Mouse (Mus musculus) stomach, embryonic 15.5 days (tissue): ENCODE results near the gene Cbx7. TPM values are rescaled to one million over a fixed set of nuclear protein-coding genes. Genes with fewer than 3 reads are reported as not detected.

Experiments used
- ATAC-seq: fragments of 200-750 bp; cut with Nextera tagmentation; 2 replicates; pipeline ENCODE4 v1.8.0; 2017; ENCODE audit warnings: low read depth, moderate number of reproducible peaks, moderate TSS enrichment; ENCODE audit not compliant: insufficient read depth, low FRiP score
- H3K27ac ChIP-seq: fragments of 300-500 bp; sonication (generic); 2 replicates; pipeline ENCODE4 v1.5.1; 2015; ENCODE audit warnings: mild to moderate bottlenecking, inconsistent platforms
- H3K27me3 ChIP-seq: fragments of 300-500 bp; sonication (generic); replicated peaks from 2 replicates; pipeline ENCODE4 v1.6.1; 2015; ENCODE audit warnings: inconsistent platforms
- H3K36me3 ChIP-seq: fragments of 300-500 bp; sonication (generic); 2 replicates; pipeline ENCODE4 v1.6.1; 2015; ENCODE audit warnings: inconsistent platforms
- H3K4me1 ChIP-seq: fragments of 300-500 bp; sonication (generic); 2 replicates; pipeline ENCODE4 v1.6.1; 2015; ENCODE audit warnings: inconsistent platforms
- H3K4me2 ChIP-seq: fragments of 300-500 bp; sonication (generic); 2 replicates; pipeline ENCODE4 v1.6.1; 2015; ENCODE audit warnings: mild to moderate bottlenecking, inconsistent platforms
- H3K4me3 ChIP-seq: fragments of 300-500 bp; sonication (generic); replicated peaks from 2 replicates; pipeline ENCODE4 v1.5.1; 2015; ENCODE audit warnings: inconsistent platforms
- H3K9ac ChIP-seq: fragments of 300-500 bp; sonication (generic); 2 replicates; pipeline ENCODE4 v1.6.1; 2015; ENCODE audit warnings: inconsistent platforms
- H3K9me3 ChIP-seq: fragments of 300-500 bp; sonication (generic); 2 replicates; pipeline ENCODE4 v1.6.1; 2016; ENCODE audit warnings: inconsistent platforms
- WGBS: fragments of 180-500 bp; shearing (Covaris S2); methylation state at CpG from one replicate; pipeline ENCODE4 v1.1.7; 2015; 5-methylcytosine and 5-hydroxymethylcytosine counted together
- polyA plus RNA-seq: library from polyadenylated mRNA; unstranded; fragments of >200 nt; fragmentation: Nextera tagmentation; extraction: Ambion mirVana; gene quantifications from 2 replicates; pipeline ENCODE4 v1.2.1, GENCODE M21; 2015

Cbx7 gene
- polyA plus RNA-seq, 1 experiment from 2014 or later, result 4.9 TPM

GRCm38 (mm10) chr15:79997988-79998387 is 27.1 kb upstream of the Cbx7 start:
- Histone ChIP-seq H3K36me3 (no peaks in the 10 kb centered on the region), H3K4me3 (no peak overlapping the region), H3K27me3 (no peaks in the 10 kb centered on the region), H3K9me3 (no peaks in the 10 kb centered on the region), H3K9ac (no peak overlapping the region), H3K4me1 (no peaks in the 10 kb centered on the region), H3K4me2 (no peak overlapping the region), H3K27ac (no peak overlapping the region)
- ATAC-seq, result no peak
- 64% methylated on average over 3 of the region's 3 CpGs for WGBS

GRCm38 (mm10) chr15:79996781-79997180 is 25.9 kb upstream of the Cbx7 start:
- Histone ChIP-seq H3K4me2 (no peak overlapping the region), H3K4me3 (no peak overlapping the region), H3K9me3 (no peaks in the 10 kb centered on the region), H3K4me1 (no peaks in the 10 kb centered on the region), H3K27ac (no peak overlapping the region), H3K9ac (no peak overlapping the region), H3K36me3 (no peaks in the 10 kb centered on the region), H3K27me3 (no peaks in the 10 kb centered on the region)
- 90% methylated on average over 11 of the region's 11 CpGs for WGBS
- no peak for ATAC-seq

GRCm38 (mm10) chr15:79995552-79995951 is 24.6 kb upstream of the Cbx7 start:
- H3K9me3 ChIP-seq, result no peaks in the 10 kb centered on the region
- H3K9ac ChIP-seq, result no peak overlapping the region
- no peaks in the 10 kb centered on the region for H3K36me3 ChIP-seq
- no peak for ATAC-seq
- H3K27me3 ChIP-seq, result no peaks in the 10 kb centered on the region
- no peaks in the 10 kb centered on the region for H3K4me1 ChIP-seq
- no peak overlapping the region for H3K4me3 ChIP-seq
- H3K4me2 ChIP-seq, result no peak overlapping the region
- H3K27ac ChIP-seq, result no peak overlapping the region
- 90% methylated on average over 7 of the region's 7 CpGs for WGBS

- Histone ChIP-seq H3K27me3 (no peaks in the 10 kb centered on the region), H3K4me3 (no peak overlapping the region), H3K9me3 (no peaks in the 10 kb centered on the region), H3K4me2 (no peak overlapping the region), H3K27ac (no peak overlapping the region), H3K4me1 (no peaks in the 10 kb centered on the region), H3K36me3 (no peaks in the 10 kb centered on the region), H3K9ac (no peak overlapping the region)
- ATAC-seq, result no peak
- 76% methylated on average over 4 of the region's 4 CpGs for WGBS
Observed at GRCm38 (mm10) chr15:79994566-79994965, 23.6 kb upstream of the Cbx7 start.

- Histone ChIP-seq H3K4me1 (no peaks in the 10 kb centered on the region), H3K27ac (no peak overlapping the region), H3K27me3 (no peaks in the 10 kb centered on the region), H3K9me3 (no peaks in the 10 kb centered on the region), H3K9ac (no peak overlapping the region), H3K4me2 (no peak overlapping the region), H3K36me3 (no peaks in the 10 kb centered on the region), H3K4me3 (no peak overlapping the region)
- no peak for ATAC-seq
- 65% methylated on average over 8 of the region's 8 CpGs for WGBS
Observed at GRCm38 (mm10) chr15:79986182-79986581, 15.3 kb upstream of the Cbx7 start.

- WGBS, result 44% methylated on average over 11 of the region's 11 CpGs
Observed at GRCm38 (mm10) chr15:79985471-79985870, 14.6 kb upstream of the Cbx7 start.

GRCm38 (mm10) chr15:79984152-79984551 is 13.2 kb upstream of the Cbx7 start:
- ATAC-seq, result peak; percentile 92
- H3K27me3 ChIP-seq, result no peaks in the 10 kb centered on the region
- no peak overlapping the region for H3K4me3 ChIP-seq
- no peak overlapping the region for H3K4me2 ChIP-seq
- no peak overlapping the region for H3K9ac ChIP-seq
- no peaks in the 10 kb centered on the region for H3K4me1 ChIP-seq
- WGBS, result 9% methylated on average over 7 of the region's 7 CpGs
- H3K36me3 ChIP-seq, result no peaks in the 10 kb centered on the region
- H3K27ac ChIP-seq, result peak overlapping the region; percentile 61; the same call in 1 of the 2 replicates
- no peaks in the 10 kb centered on the region for H3K9me3 ChIP-seq

More at GRCm38 (mm10) chr15:79985471-79985870, 14.6 kb upstream of the Cbx7 start:
- Histone ChIP-seq H3K9me3 (no peaks in the 10 kb centered on the region), H3K4me1 (no peaks in the 10 kb centered on the region), H3K4me2 (no peak overlapping the region), H3K9ac (no peak overlapping the region), H3K4me3 (no peak overlapping the region), H3K36me3 (no peaks in the 10 kb centered on the region), H3K27ac (no peak overlapping the region), H3K27me3 (no peaks in the 10 kb centered on the region)
- ATAC-seq, result no peak

GRCm38 (mm10) chr15:79980716-79981115 is 9.8 kb upstream of the Cbx7 start:
- Histone ChIP-seq H3K36me3 (no peaks in the 10 kb centered on the region), H3K9me3 (no peaks in the 10 kb centered on the region), H3K27me3 (no peaks in the 10 kb centered on the region), H3K27ac (no peak overlapping the region), H3K9ac (no peak overlapping the region), H3K4me1 (no peaks in the 10 kb centered on the region), H3K4me2 (no peak overlapping the region), H3K4me3 (no peak overlapping the region)
- WGBS, result 70% methylated on average over 11 of the region's 11 CpGs
- no peak for ATAC-seq

GRCm38 (mm10) chr15:79972186-79972585 is 1.3 kb upstream of the Cbx7 start:
- no peak overlapping the region for H3K27ac ChIP-seq
- H3K4me3 ChIP-seq, result no peak overlapping the region
- H3K9me3 ChIP-seq, result no peaks in the 10 kb centered on the region
- no peaks in the 10 kb centered on the region for H3K27me3 ChIP-seq
- WGBS, result 95% methylated on average over 11 of the region's 11 CpGs
- H3K4me1 ChIP-seq, result no peaks in the 10 kb centered on the region
- H3K4me2 ChIP-seq, result no peak overlapping the region
- H3K36me3 ChIP-seq, result no peaks in the 10 kb centered on the region
- no peak overlapping the region for H3K9ac ChIP-seq
- no peak for ATAC-seq

- Histone ChIP-seq H3K9ac (no peak overlapping the region), H3K4me3 (no peak overlapping the region), H3K9me3 (no peaks in the 10 kb centered on the region), H3K27me3 (no peaks in the 10 kb centered on the region), H3K4me2 (no peak overlapping the region), H3K27ac (no peak overlapping the region), H3K4me1 (no peaks in the 10 kb centered on the region), H3K36me3 (no peaks in the 10 kb centered on the region)
- WGBS, result 94% methylated on average over 18 of the region's 18 CpGs
- no peak for ATAC-seq
Observed at GRCm38 (mm10) chr15:79970491-79970890, 428 bp downstream of the Cbx7 start.

- Histone ChIP-seq H3K4me2 (no peak overlapping the region), H3K9me3 (no peaks in the 10 kb centered on the region), H3K4me1 (no peaks in the 10 kb centered on the region), H3K4me3 (no peak overlapping the region), H3K27ac (no peak overlapping the region), H3K27me3 (no peaks in the 10 kb centered on the region), H3K36me3 (no peaks in the 10 kb centered on the region), H3K9ac (no peak overlapping the region)
- no peak for ATAC-seq
- WGBS, result 76% methylated on average over 6 of the region's 6 CpGs
Observed at GRCm38 (mm10) chr15:79967346-79967745, 3.6 kb downstream of the Cbx7 start.

- WGBS, result 58% methylated on average over 7 of the region's 7 CpGs
- no peak overlapping the region for H3K4me3 ChIP-seq
- no peak overlapping the region for H3K4me2 ChIP-seq
- no peaks in the 10 kb centered on the region for H3K36me3 ChIP-seq
- no peaks in the 10 kb centered on the region for H3K27me3 ChIP-seq
- H3K9ac ChIP-seq, result no peak overlapping the region
- H3K27ac ChIP-seq, result no peak overlapping the region
- ATAC-seq, result no peak
- no peaks in the 10 kb centered on the region for H3K4me1 ChIP-seq
- H3K9me3 ChIP-seq, result no peaks in the 10 kb centered on the region
Observed at GRCm38 (mm10) chr15:79964376-79964775, 6.5 kb downstream of the Cbx7 start.

GRCm38 (mm10) chr15:79962661-79963060 is 8.3 kb downstream of the Cbx7 start:
- Histone ChIP-seq H3K4me1 (no peaks in the 10 kb centered on the region), H3K27ac (no peak overlapping the region), H3K4me3 (no peak overlapping the region), H3K9ac (no peak overlapping the region), H3K36me3 (no peaks in the 10 kb centered on the region), H3K4me2 (no peak overlapping the region), H3K27me3 (no peaks in the 10 kb centered on the region), H3K9me3 (no peaks in the 10 kb centered on the region)
- ATAC-seq, result no peak
- 85% methylated on average over 18 of the region's 18 CpGs for WGBS
